Mouse (Mus musculus) MEL (cell line): ENCODE results near the gene Kat7. TPM values are rescaled to one million over a fixed set of nuclear protein-coding genes. Genes with fewer than 3 reads are reported as not detected.

Source experiments
- DNase-seq: peaks from one replicate; pipeline ENCODE4 v3.0.0; 2011; ENCODE audit warnings: low read depth, low spot score
- H3K27ac ChIP-seq: 2 replicates; pipeline ENCODE4 v1.5.1; 2012; ENCODE audit warnings: low read depth, mild to moderate bottlenecking, control low read depth, low read length, moderate library complexity; ENCODE audit not compliant: control insufficient read depth
- H3K27me3 ChIP-seq, 2 experiments: fragments of 150-350 bp in 1 of 2; sonication (generic) in 1 of 2; 2 replicates each; pipeline ENCODE4 v1.6.1; 2012; ENCODE audit warnings: low read length in 2 of 2, mild to moderate bottlenecking in 2 of 2, improper control_type of control experiment in 1 of 2, moderate library complexity in 1 of 2; ENCODE audit not compliant: insufficient read depth in 2 of 2, control insufficient read depth in 1 of 2
- H3K36me3 ChIP-seq, 2 experiments: 2 replicates each; pipeline ENCODE4 v1.6.1; 2012 to 2014; ENCODE audit warnings: low read length in 2 of 2, improper control_type of control experiment in 1 of 2, inconsistent platforms in 1 of 2, mild to moderate bottlenecking in 1 of 2; ENCODE audit not compliant: insufficient read depth in 2 of 2, control insufficient read depth in 1 of 2
- H3K4me1 ChIP-seq, 2 experiments: fragments of 150-350 bp in 1 of 2; sonication (generic) in 1 of 2; 2 replicates each; pipeline ENCODE4 v1.6.1; 2012; ENCODE audit warnings: low read length in 2 of 2, improper control_type of control experiment in 1 of 2, mild to moderate bottlenecking in 1 of 2; ENCODE audit not compliant: insufficient read depth in 2 of 2, control insufficient read depth in 1 of 2
- H3K4me3 ChIP-seq, 2 experiments: fragments of 150-350 bp in 1 of 2; sonication (generic) in 1 of 2; 2 replicates each; pipeline ENCODE4 v1.5.1; 2012; ENCODE audit warnings: low read depth in 2 of 2, low read length in 2 of 2, mild to moderate bottlenecking in 2 of 2, moderate library complexity in 2 of 2, control low read depth in 1 of 2, improper control_type of control experiment in 1 of 2; ENCODE audit not compliant: control insufficient read depth in 1 of 2, insufficient read depth in 1 of 2
- H3K79me2 ChIP-seq: 2 replicates; pipeline ENCODE4 v1.6.1; 2012; ENCODE audit warnings: mild to moderate bottlenecking, low read length, moderate library complexity; ENCODE audit not compliant: control insufficient read depth, poor library complexity, insufficient read depth
- H3K9ac ChIP-seq: 2 replicates; pipeline ENCODE4 v1.6.1; 2012; ENCODE audit warnings: low read depth, mild to moderate bottlenecking, control low read depth, low read length, moderate library complexity; ENCODE audit not compliant: control insufficient read depth, poor library complexity, severe bottlenecking
- H3K9me3 ChIP-seq: fragments of 150-350 bp; sonication (generic); replicated peaks from 2 replicates; pipeline ENCODE4 v1.6.1; 2012; ENCODE audit warnings: mild to moderate bottlenecking, low read length, improper control_type of control experiment, moderate library complexity; ENCODE audit not compliant: insufficient read depth
- BHLHE40 ChIP-seq: IDR thresholded peaks from 2 replicates; pipeline ENCODE4 v1.6.1; 2012; ENCODE audit warnings: low read depth, mild to moderate bottlenecking, inconsistent platforms, low read length, improper control_type of control experiment, borderline replicate concordance
- CHD1 ChIP-seq: IDR thresholded peaks from 2 replicates; pipeline ENCODE4 v1.6.1; 2012; ENCODE audit warnings: low read depth, mild to moderate bottlenecking, inconsistent platforms, low read length, improper control_type of control experiment
- E2F4 ChIP-seq: IDR thresholded peaks from 2 replicates; pipeline ENCODE4 v1.6.1; 2011; ENCODE audit warnings: low read depth, low read length, improper control_type of control experiment, borderline replicate concordance
- EP300 ChIP-seq, 2 experiments: IDR thresholded peaks; 2 replicates each; pipeline ENCODE4 v1.6.1; 2011; ENCODE audit warnings: improper control_type of control experiment in 2 of 2, low read length in 2 of 2, low read depth in 1 of 2, mild to moderate bottlenecking in 1 of 2
- ETS1 ChIP-seq: IDR thresholded peaks from 2 replicates; pipeline ENCODE4 v1.6.1; 2012; ENCODE audit warnings: low read depth, mild to moderate bottlenecking, inconsistent platforms, low read length, improper control_type of control experiment, moderate library complexity
- GATA1 ChIP-seq: IDR thresholded peaks from 2 replicates; pipeline ENCODE4 v1.6.1; 2011; ENCODE audit warnings: low read depth, low read length, improper control_type of control experiment
- JUND ChIP-seq: IDR thresholded peaks from 2 replicates; pipeline ENCODE4 v1.6.1; 2011; ENCODE audit warnings: low read depth, mild to moderate bottlenecking, improper control_type of control experiment, low read length
- KAT2A ChIP-seq: conservative IDR thresholded peaks from 2 replicates; pipeline ENCODE4 v1.6.1; 2012; ENCODE audit warnings: low read depth, low read length, improper control_type of control experiment, inconsistent platforms
- MAFK ChIP-seq: IDR thresholded peaks from 2 replicates; pipeline ENCODE4 v1.6.1; 2011; ENCODE audit warnings: low read depth, mild to moderate bottlenecking, low read length, improper control_type of control experiment, borderline replicate concordance
- MAX ChIP-seq: IDR thresholded peaks from 2 replicates; pipeline ENCODE4 v1.6.1; 2011; ENCODE audit warnings: low read length, improper control_type of control experiment
- MAZ ChIP-seq: IDR thresholded peaks from 2 replicates; pipeline ENCODE4 v1.6.1; 2012; ENCODE audit warnings: low read depth, mild to moderate bottlenecking, inconsistent platforms, low read length, improper control_type of control experiment
- MXI1 ChIP-seq: IDR thresholded peaks from 2 replicates; pipeline ENCODE4 v1.6.1; 2011; ENCODE audit warnings: mild to moderate bottlenecking, low read depth, low read length, improper control_type of control experiment
- MYB ChIP-seq: IDR thresholded peaks from 2 replicates; pipeline ENCODE4 v1.6.1; 2011; ENCODE audit warnings: mild to moderate bottlenecking, low read depth, low read length, improper control_type of control experiment
- MYC ChIP-seq: IDR thresholded peaks from 2 replicates; pipeline ENCODE4 v1.6.1; 2011; ENCODE audit warnings: low read depth, mild to moderate bottlenecking, low read length, improper control_type of control experiment, moderate library complexity
- NELFE ChIP-seq: IDR thresholded peaks from 2 replicates; pipeline ENCODE4 v1.6.1; 2011; ENCODE audit warnings: low read depth, low read length, improper control_type of control experiment
- NRF1 ChIP-seq: IDR thresholded peaks from 2 replicates; pipeline ENCODE4 v1.6.1; 2014; ENCODE audit warnings: low read depth, mild to moderate bottlenecking, inconsistent platforms, low read length, improper control_type of control experiment, moderate library complexity; ENCODE audit not compliant: poor library complexity, insufficient read depth, severe bottlenecking
- POLR2A ChIP-seq, 2 experiments: IDR thresholded peaks; 2 replicates each; pipeline ENCODE4 v1.6.1; 2011 to 2012; ENCODE audit warnings: low read length in 2 of 2, mild to moderate bottlenecking in 2 of 2, control low read depth in 1 of 2, improper control_type of control experiment in 1 of 2, low read depth in 1 of 2, moderate library complexity in 1 of 2; ENCODE audit not compliant: control insufficient read depth in 1 of 2, insufficient read depth in 1 of 2, poor library complexity in 1 of 2
- POLR2AphosphoS2 ChIP-seq: IDR thresholded peaks from 2 replicates; pipeline ENCODE4 v1.6.1; 2011; ENCODE audit warnings: low read length, improper control_type of control experiment
- RAD21 ChIP-seq: IDR thresholded peaks from 2 replicates; pipeline ENCODE4 v1.6.1; 2011; ENCODE audit warnings: mild to moderate bottlenecking, low read depth, low read length, improper control_type of control experiment
- RCOR1 ChIP-seq: IDR thresholded peaks from 2 replicates; pipeline ENCODE4 v1.6.1; 2012; ENCODE audit warnings: low read depth, mild to moderate bottlenecking, inconsistent platforms, low read length, improper control_type of control experiment
- SIN3A ChIP-seq: IDR thresholded peaks from 2 replicates; pipeline ENCODE4 v1.6.1; 2012; ENCODE audit warnings: low read length, improper control_type of control experiment, inconsistent platforms
- SMC3 ChIP-seq: IDR thresholded peaks from 2 replicates; pipeline ENCODE4 v1.6.1; 2011; ENCODE audit warnings: low read depth, low read length, improper control_type of control experiment
- TAL1 ChIP-seq: IDR thresholded peaks from 2 replicates; pipeline ENCODE4 v1.6.1; 2012; ENCODE audit warnings: mild to moderate bottlenecking, inconsistent platforms, low read length, moderate library complexity, mixed read lengths
- TCF12 ChIP-seq: IDR thresholded peaks from 2 replicates; pipeline ENCODE4 v1.6.1; 2014; ENCODE audit warnings: low read depth, mild to moderate bottlenecking, inconsistent platforms, low read length, improper control_type of control experiment, moderate library complexity
- UBTF ChIP-seq: IDR thresholded peaks from 2 replicates; pipeline ENCODE4 v1.6.1; 2012; ENCODE audit warnings: low read depth, mild to moderate bottlenecking, inconsistent platforms, low read length, improper control_type of control experiment, moderate library complexity, borderline replicate concordance; ENCODE audit not compliant: insufficient read depth
- USF1 ChIP-seq: IDR thresholded peaks from 2 replicates; pipeline ENCODE4 v1.6.1; 2014; ENCODE audit warnings: low read depth, mild to moderate bottlenecking, inconsistent platforms, low read length, improper control_type of control experiment, moderate library complexity
- USF2 ChIP-seq, 2 experiments: IDR thresholded peaks; 2 replicates each; pipeline ENCODE4 v1.6.1; 2011 to 2012; ENCODE audit warnings: improper control_type of control experiment in 2 of 2, low read length in 2 of 2, borderline replicate concordance in 1 of 2, inconsistent platforms in 1 of 2, low read depth in 1 of 2, mild to moderate bottlenecking in 1 of 2; ENCODE audit not compliant: insufficient read depth in 1 of 2
- ZC3H11A ChIP-seq: IDR thresholded peaks from 2 replicates; pipeline ENCODE4 v1.6.1; 2012; ENCODE audit warnings: low read depth, mild to moderate bottlenecking, inconsistent platforms, low read length, improper control_type of control experiment
- ZMIZ1 ChIP-seq: IDR thresholded peaks from 2 replicates; pipeline ENCODE4 v1.6.1; 2012; ENCODE audit warnings: low read depth, mild to moderate bottlenecking, inconsistent platforms, low read length, improper control_type of control experiment, moderate library complexity
- ZNF384 ChIP-seq: IDR thresholded peaks from 2 replicates; pipeline ENCODE4 v1.6.1; 2012; ENCODE audit warnings: low read depth, mild to moderate bottlenecking, inconsistent platforms, low read length, improper control_type of control experiment
- polyA plus RNA-seq, 2 experiments: library from polyadenylated mRNA; stranded (reverse) in 1 of 2; unstranded in 1 of 2; fragments of >175 nt in 1 of 2; fragments of >200 nt in 1 of 2; gene quantifications; 2 replicates each; pipeline versions ENCODE4 v1.2.1 to v1.2.4; 2012; ENCODE audit warnings: low replicate concordance in 2 of 2, low read depth in 1 of 2; ENCODE audit not compliant: insufficient read length in 2 of 2, insufficient read depth in 1 of 2, missing spikeins in 1 of 2
- total RNA-seq: library from RNA; depleted of rRNA; stranded (reverse); fragments of 300-350 nt; gene quantifications from 2 replicates; pipeline ENCODE4 v1.2.3, GENCODE M21; 2012

Kat7 gene
- total and polyA plus RNA-seq, 3 experiments, result 81.4 to 100 (median 95.4) TPM

GRCm38 (mm10) chr11:95324181-95324580 lies 14.1 kb upstream of the Kat7 start:
- no peak for DNase-seq
- Histone ChIP-seq H3K27me3 (no peaks in the 10 kb centered on the region), H3K9ac (no peak overlapping the region), H3K79me2 (no peaks in the 10 kb centered on the region), H3K4me3 (no peak overlapping the region), H3K36me3 (peaks cover 0 to 12% of the 10 kb centered on the region in 2 experiments; a peak in 2 of 4 replicates)
- TF ChIP-seq MYC, result no peak
- no peak for TF ChIP-seq MYB
- TF ChIP-seq USF2 (IDR thresholded peaks at IDR 0.05; ENCODE audit: borderline replicate concordance in 1 of 2, insufficient read depth in 1 of 2, low read depth in 1 of 2, low read length in 2 of 2), result no peak
- no peak for TF ChIP-seq NRF1
- no peak for TF ChIP-seq MAZ
- no peak for TF ChIP-seq KAT2A
- no peak for TF ChIP-seq BHLHE40
- no peak for TF ChIP-seq JUND
- TF ChIP-seq NELFE, result no peak
- TF ChIP-seq EP300 (IDR thresholded peaks at IDR 0.05; ENCODE audit: low read depth in 1 of 2, low read length in 2 of 2), result no peak
- no peak for TF ChIP-seq UBTF
- no peak for TF ChIP-seq RAD21
- TF ChIP-seq SMC3, result no peak
- TF ChIP-seq RCOR1, result no peak
- TF ChIP-seq POLR2AphosphoS2, result no peak
- TF ChIP-seq USF1, result no peak
- TF ChIP-seq ZNF384, result no peak
- TF ChIP-seq E2F4, result no peak
- TF ChIP-seq, all 39 proteins: peak for 0
- Histone ChIP-seq H3K27ac (no peak overlapping the region), H3K9me3 (no peaks in the 10 kb centered on the region), H3K4me1 (peaks cover 13 to 15% of the 10 kb centered on the region in 2 experiments)

- peaks cover 0 to 33% of the 10 kb centered on the region in 2 experiments; a peak in 2 of 4 replicates for H3K36me3 ChIP-seq
- H3K79me2 ChIP-seq, result no peaks in the 10 kb centered on the region
- no peaks in the 10 kb centered on the region for H3K9me3 ChIP-seq
- H3K27ac ChIP-seq, result 0 out of 2 replicates have a peak overlapping the region, but pooled peaks have one; percentile 8
- no peaks in the 10 kb centered on the region for H3K27me3 ChIP-seq
- no peak overlapping the region for H3K9ac ChIP-seq
- peak; percentile 71 for DNase-seq
- peaks cover 34 to 37% of the 10 kb centered on the region in 2 experiments for H3K4me1 ChIP-seq
- H3K4me3 ChIP-seq, result no peak overlapping the region; a peak in 1 of 4 replicates
- TF ChIP-seq ZNF384 (peak; percentile 42; the same call in 1 of the 2 replicates), MYB (0 out of 2 replicates have a peak, but pooled peaks have one; percentile 35), RCOR1 (peak; percentile 64; the same call in 1 of the 2 replicates), BHLHE40 (peak; percentile 88), TAL1 (peak; percentile 41), MAFK (peak; percentile 49; the same call in 1 of the 2 replicates), E2F4 (no peak), ZC3H11A (no peak), NRF1 (no peak), MYC (peak; percentile 73), ZMIZ1 (no peak), CHD1 (no peak), MXI1 (peak; percentile 83), USF1 (peak; percentile 84), MAX (0 out of 2 replicates have a peak, but pooled peaks have one; percentile 71), EP300 (IDR thresholded peaks at IDR 0.05; ENCODE audit: low read depth in 1 of 2, low read length in 2 of 2) (peak; percentile 83 to 93), SIN3A (peak; percentile 78), GATA1 (peak; percentile 88), TCF12 (peak; percentile 98), ETS1 (peak; percentile 98), POLR2A (IDR thresholded peaks at IDR 0.05; ENCODE audit: control insufficient read depth in 1 of 2, insufficient read depth in 1 of 2, low read depth in 1 of 2, low read length in 2 of 2, poor library complexity in 1 of 2) (no peak), NELFE (no peak)
Measured at GRCm38 (mm10) chr11:95320010-95320409, 10.0 kb upstream of the Kat7 start.
